Mouse (Mus musculus) cortical plate, adult 2 months (tissue): ENCODE data around the gene Bcar3.

Source experiments
- CTCF ChIP-seq: fragments of 200-500 bp; IDR thresholded peaks from 2 replicates; pipeline ENCODE4 v1.5.1; 2011; ENCODE audit warnings: mild to moderate bottlenecking, control low read depth, low read length; ENCODE audit not compliant: insufficient read depth; ENCODE audit errors: extremely low read depth
- POLR2A ChIP-seq: fragments of 200-500 bp; IDR thresholded peaks from 2 replicates; pipeline ENCODE4 v1.6.1; 2011; ENCODE audit warnings: mild to moderate bottlenecking, low read length, control low read depth; ENCODE audit not compliant: insufficient read depth; ENCODE audit errors: extremely low read depth

DNA sequence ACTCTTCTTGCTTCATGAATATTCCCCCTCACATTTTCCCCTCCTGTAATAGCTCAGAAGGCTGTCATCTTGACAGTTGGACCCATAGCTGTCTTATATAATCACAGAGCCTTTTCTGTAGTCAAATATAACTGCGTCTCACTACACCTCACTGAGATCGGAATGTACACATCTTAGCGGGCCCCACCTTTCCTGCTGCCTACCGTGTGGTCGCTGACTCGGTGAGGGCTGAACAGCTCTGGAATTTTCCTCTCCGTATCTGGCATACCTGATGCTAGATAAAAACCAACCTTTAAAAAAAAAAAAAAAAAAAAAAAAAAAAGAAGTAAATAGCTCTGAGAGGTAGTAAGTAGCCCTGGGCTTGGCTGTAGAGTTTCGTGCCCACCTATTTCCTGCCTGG, 164.8 kb downstream of the Bcar3 start:
- TF ChIP-seq POLR2A: no peak
- TF ChIP-seq CTCF: no peak
